Mouse (Mus musculus): Measurements from ENCODE around the gene Vars.
"Not testable (repeated sequence)": the region's sequence is repeated elsewhere in the genome, so short reads cannot be mapped to it uniquely, and the experiment has no call there.

Gene Vars

GRCm38 (mm10) chr17:35023756-35024155 is 23.0 kb downstream of the Vars start:
- in situ Hi-C loops (cut with MboI, MseI), result loop anchor here (5.0 kb wide), 1 partner anchor 39 kb away; no protein-coding TSS in a partner anchor

GRCm38 (mm10) chr17:35024261-35024660 is 23.5 kb downstream of the Vars start:
- in situ Hi-C loops (cut with MboI, MseI), result loop anchor here (5.0 kb wide), 1 partner anchor 38 kb away; no protein-coding TSS in a partner anchor

- in situ Hi-C loops (cut with MboI, MseI), result loop anchor here (5.0 kb wide), 1 partner anchor 37 kb away; no protein-coding TSS in a partner anchor
Observed at GRCm38 (mm10) chr17:35024691-35025488, 24.1 kb downstream of the Vars start.

- in situ Hi-C loops (cut with MboI, MseI), result no loop called here
Observed at GRCm38 (mm10) chr17:35026206-35026605, 25.4 kb downstream of the Vars start.

GRCm38 (mm10) chr17:35027277-35028068 is 26.7 kb downstream of the Vars start, which contains the start of gene Sapcd1:
Gene Sapcd1, minus strand, starts transcription at chr17:35028016.
- in situ Hi-C loops (cut with MboI, MseI), result no loop called here

- in situ Hi-C loops (cut with MboI, MseI), result no loop called here
Observed at GRCm38 (mm10) chr17:35028315-35028714, 27.5 kb downstream of the Vars start.

- in situ Hi-C loops (cut with MboI, MseI), result no loop called here
Observed at GRCm38 (mm10) chr17:35029691-35030532, 29.1 kb downstream of the Vars start.

- in situ Hi-C loops (cut with MboI, MseI), result no loop called here
Observed at GRCm38 (mm10) chr17:35031272-35031671, 30.5 kb downstream of the Vars start.

GRCm38 (mm10) chr17:35031880-35032279 is 31.1 kb downstream of the Vars start:
- in situ Hi-C loops (cut with MboI, MseI), result no loop called here

GRCm38 (mm10) chr17:35032323-35032870 is 31.6 kb downstream of the Vars start:
- in situ Hi-C loops (cut with MboI, MseI), result no loop called here

GRCm38 (mm10) chr17:35033703-35034102 is 32.9 kb downstream of the Vars start:
- in situ Hi-C loops (cut with MboI, MseI), result not testable (repeated sequence)

GRCm38 (mm10) chr17:35034896-35035295 is 34.1 kb downstream of the Vars start:
- in situ Hi-C loops (cut with MboI, MseI), result no loop called here

GRCm38 (mm10) chr17:35039121-35039873 is 38.5 kb downstream of the Vars start:
- in situ Hi-C loops (cut with MboI, MseI), result no loop called here

- in situ Hi-C loops (cut with MboI, MseI), result no loop called here
Observed at GRCm38 (mm10) chr17:35043794-35044193, 43.0 kb downstream of the Vars start.

- in situ Hi-C loops (cut with MboI, MseI), result no loop called here
Observed at GRCm38 (mm10) chr17:35044904-35045806, 44.4 kb downstream of the Vars start.

GRCm38 (mm10) chr17:35045807-35046680 is 45.3 kb downstream of the Vars start:
- in situ Hi-C loops (cut with MboI, MseI), result no loop called here

- in situ Hi-C loops (cut with MboI, MseI), result no loop called here
Observed at GRCm38 (mm10) chr17:35046681-35047455, 46.1 kb downstream of the Vars start, which contains the start of gene Msh5. Gene Msh5, minus strand, starts transcription at chr17:35046745.

- in situ Hi-C loops (cut with MboI, MseI), result no loop called here
Observed at GRCm38 (mm10) chr17:35047688-35048087, 46.9 kb downstream of the Vars start.

Measured in T-helper 1 cell (primary cell).